Mouse (Mus musculus): ENCODE measurements around the gene Psmc3ip. TPM values are rescaled to one million over a fixed set of nuclear protein-coding genes. Genes with fewer than 3 reads are reported as not detected.
A peak's percentile ranks its signal among the peaks of the same experiment; 100 is the strongest.

Gene Psmc3ip
- polyA plus RNA-seq (2015; fragmentation: Nextera tagmentation; extraction: Ambion mirVana), result 15.2 and 15.4 TPM in 2 replicates

DNA sequence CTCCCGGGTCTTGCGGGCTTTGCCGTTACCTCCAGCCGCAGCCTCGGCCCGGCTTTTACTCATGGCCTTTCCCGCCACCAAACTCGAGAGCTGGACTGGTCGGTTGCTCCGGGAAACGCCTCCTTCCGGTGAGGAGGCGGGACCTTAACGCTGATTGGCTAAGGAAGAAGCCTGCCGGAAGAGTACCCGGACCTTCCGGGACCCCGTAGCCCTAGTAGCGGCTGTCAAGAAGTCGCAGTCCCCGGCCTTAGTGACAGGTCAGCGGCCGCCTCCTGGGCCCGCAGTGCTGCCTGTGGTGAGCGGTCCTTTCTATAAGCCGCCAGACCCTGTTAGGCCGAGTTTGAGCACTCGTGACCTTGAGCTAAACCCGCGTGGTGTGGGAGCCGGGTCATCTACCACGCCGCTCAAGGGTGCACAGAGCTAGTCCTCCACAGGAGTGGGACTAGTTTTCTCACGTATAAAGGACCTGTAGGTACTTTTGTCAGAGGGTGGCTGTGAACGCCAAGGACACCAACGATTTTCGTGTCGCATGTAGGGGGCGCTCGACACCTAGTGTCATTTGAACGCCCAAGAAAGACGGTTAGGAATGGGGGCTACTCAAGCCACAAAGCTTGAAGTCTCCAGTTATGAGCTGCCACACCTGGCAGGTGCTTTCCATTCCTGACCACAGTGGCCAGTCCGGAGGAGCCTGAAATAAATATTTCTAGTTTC, at the start of gene Psmc3ip:
Psmc3ip (minus strand) TSS at position 123 of the 711 bp plus-strand sequence.
- under 1% methylated on average over 43 of the region's 43 CpGs for whole genome bisulfite sequencing (ENCODE audit: insufficient replicate concordance)

DNA sequence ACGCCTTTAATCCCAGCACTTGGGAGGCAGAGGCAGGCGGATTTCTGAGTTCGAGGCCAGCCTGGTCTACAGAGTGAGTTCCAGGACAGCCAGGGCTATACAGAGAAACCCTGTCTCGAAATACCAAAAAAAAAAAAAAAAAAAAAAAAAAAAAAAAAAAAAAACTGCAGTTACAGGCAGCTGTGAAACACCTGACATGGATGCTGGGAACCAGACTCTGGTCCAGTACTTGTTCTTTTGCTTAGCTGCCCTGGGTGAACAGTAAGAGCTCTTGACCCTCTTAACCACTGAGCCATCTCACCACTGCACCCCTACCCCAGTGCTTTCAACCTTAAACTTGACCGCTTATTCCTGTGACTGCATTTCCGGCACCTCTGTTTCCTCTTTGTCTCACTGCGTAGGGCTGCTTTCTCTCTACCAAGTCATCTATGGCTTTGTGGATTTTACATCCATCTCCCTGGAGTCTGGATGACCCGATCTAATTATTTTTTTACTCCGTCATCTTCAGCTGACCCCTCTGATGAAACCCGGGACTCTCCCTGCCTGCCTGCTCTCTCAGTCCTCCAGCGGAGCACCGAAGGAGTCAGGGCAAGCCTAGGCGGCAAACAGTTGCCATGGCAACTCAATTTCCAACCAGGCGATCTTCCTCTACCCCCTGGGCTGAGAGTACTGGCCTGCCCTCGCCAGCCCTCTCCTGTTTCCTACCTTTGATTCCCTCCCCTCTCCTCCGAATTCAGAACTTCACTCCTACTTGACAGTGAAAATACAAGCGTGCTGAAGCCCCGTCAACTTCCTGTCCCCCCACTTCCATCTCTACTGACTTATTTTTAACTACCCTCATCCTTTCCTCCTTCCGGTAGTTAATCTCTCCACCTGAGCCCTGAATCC, 48.3 kb upstream of the Psmc3ip start:
- Histone ChIP-seq H3K9ac (no peak overlapping the region), H3K36me3 (replicated peaks) (no peaks in the 10 kb centered on the region), H3K4me2 (peak overlapping the region; percentile 48), H3K4me3 (replicated peaks) (peak overlapping the region; percentile 12), H3K27me3 (peaks cover 62% of the 10 kb centered on the region), H3K4me1 (replicated peaks) (peaks cover 7% of the 10 kb centered on the region; the same call in 1 of the 2 replicates), H3K27ac (replicated peaks) (no peak overlapping the region), H3K9me3 (replicated peaks) (no peaks in the 10 kb centered on the region)
- ATAC-seq (ENCODE audit: insufficient read depth), result no peak
- 13% methylated on average over 19 of the region's 19 CpGs for WGBS (ENCODE audit: insufficient replicate concordance)

More for the DNA sequence above, at the start of gene Psmc3ip:
- ATAC-seq (ENCODE audit: insufficient read depth), result peak; percentile 97
- H3K27ac ChIP-seq (replicated peaks), result peak within 1 kb of the TSS; percentile 96
- no peaks in the 10 kb centered on the region for H3K9me3 ChIP-seq (replicated peaks)
- peak within 1 kb of the TSS; percentile 97 for H3K4me2 ChIP-seq
- no peaks in the 10 kb centered on the region for H3K27me3 ChIP-seq
- H3K36me3 ChIP-seq (replicated peaks), result peaks cover 72% of the 10 kb centered on the region
- peak within 1 kb of the TSS; percentile 88 for H3K9ac ChIP-seq
- peak within 1 kb of the TSS; percentile 79 for H3K4me3 ChIP-seq (replicated peaks)
- peaks cover 28% of the 10 kb centered on the region for H3K4me1 ChIP-seq (replicated peaks)

DNA sequence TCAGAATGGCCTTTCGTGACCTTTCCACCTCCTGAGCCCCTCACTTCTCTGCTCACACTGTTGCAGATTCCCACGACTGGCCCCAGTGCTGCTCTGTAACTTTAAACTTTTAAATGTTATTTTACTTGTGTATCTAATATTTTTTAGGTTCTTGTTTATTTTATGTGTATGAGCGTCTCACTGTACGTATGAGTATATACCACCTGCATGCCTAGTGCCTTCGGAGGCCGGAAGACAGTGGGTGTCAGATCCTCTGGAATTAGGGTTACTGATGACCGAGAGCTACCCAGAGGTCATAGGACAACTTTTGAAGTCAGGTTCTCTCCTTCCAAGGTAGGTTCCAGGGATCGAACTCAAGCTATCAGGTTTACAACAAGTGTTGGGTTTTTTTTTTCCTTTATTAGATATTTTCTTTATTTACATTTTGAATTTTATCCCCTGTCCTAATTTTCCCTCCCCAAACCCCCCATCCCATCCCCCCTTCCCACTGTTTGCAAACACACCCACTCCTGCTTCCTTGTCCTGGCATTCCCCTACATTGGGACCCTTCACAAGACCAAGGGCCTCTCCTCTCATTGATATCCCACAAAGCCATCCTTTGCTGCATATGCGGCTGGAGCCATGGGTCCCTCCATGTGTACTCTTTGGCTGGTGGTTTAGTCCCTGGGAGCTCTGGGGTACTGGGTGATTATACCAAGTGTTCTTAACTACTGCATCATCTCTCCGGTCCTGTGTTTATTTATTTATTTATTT, 47.2 kb upstream of the Psmc3ip start:
- no peaks in the 10 kb centered on the region for H3K9me3 ChIP-seq (replicated peaks)
- 69% methylated on average over 10 of the region's 10 CpGs for WGBS (ENCODE audit: insufficient replicate concordance)
- no peak overlapping the region for H3K4me3 ChIP-seq (replicated peaks)
- no peak overlapping the region for H3K4me2 ChIP-seq
- ATAC-seq (ENCODE audit: insufficient read depth), result no peak
- no peaks in the 10 kb centered on the region for H3K36me3 ChIP-seq (replicated peaks)
- H3K4me1 ChIP-seq (replicated peaks), result peaks cover 7% of the 10 kb centered on the region; the same call in 1 of the 2 replicates
- no peak overlapping the region for H3K27ac ChIP-seq (replicated peaks)
- H3K9ac ChIP-seq, result no peak overlapping the region
- peaks cover 71% of the 10 kb centered on the region for H3K27me3 ChIP-seq

DNA sequence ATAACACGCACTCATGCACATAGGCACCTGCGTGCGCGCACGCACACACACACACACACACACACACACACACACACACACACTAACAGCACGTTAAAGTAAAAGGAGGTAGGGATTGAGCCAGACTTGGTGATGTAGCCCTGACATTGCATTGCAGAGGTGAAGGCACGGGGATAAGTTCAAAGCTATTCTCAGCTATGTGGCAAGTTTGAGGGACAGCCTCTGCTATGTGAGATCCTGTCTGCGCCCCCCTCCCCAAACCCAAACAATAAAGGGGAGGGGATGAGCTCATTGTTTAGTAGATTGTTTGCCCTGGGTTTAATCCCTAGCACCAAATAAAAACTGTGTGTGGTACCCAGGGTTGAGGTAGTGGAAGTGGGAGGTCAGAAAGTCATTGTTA, 45.9 kb upstream of the Psmc3ip start:
- H3K36me3 ChIP-seq (replicated peaks), result no peaks in the 10 kb centered on the region
- ATAC-seq (ENCODE audit: insufficient read depth), result no peak
- no peak overlapping the region for H3K4me3 ChIP-seq (replicated peaks)
- peaks cover 69% of the 10 kb centered on the region for H3K27me3 ChIP-seq
- H3K4me2 ChIP-seq, result no peak overlapping the region
- H3K4me1 ChIP-seq (replicated peaks), result peaks cover 7% of the 10 kb centered on the region; the same call in 1 of the 2 replicates
- no peaks in the 10 kb centered on the region for H3K9me3 ChIP-seq (replicated peaks)
- H3K9ac ChIP-seq, result no peak overlapping the region
- no peak overlapping the region for H3K27ac ChIP-seq (replicated peaks)
- 65% methylated on average over 8 of the region's 8 CpGs for WGBS (ENCODE audit: insufficient replicate concordance)

DNA sequence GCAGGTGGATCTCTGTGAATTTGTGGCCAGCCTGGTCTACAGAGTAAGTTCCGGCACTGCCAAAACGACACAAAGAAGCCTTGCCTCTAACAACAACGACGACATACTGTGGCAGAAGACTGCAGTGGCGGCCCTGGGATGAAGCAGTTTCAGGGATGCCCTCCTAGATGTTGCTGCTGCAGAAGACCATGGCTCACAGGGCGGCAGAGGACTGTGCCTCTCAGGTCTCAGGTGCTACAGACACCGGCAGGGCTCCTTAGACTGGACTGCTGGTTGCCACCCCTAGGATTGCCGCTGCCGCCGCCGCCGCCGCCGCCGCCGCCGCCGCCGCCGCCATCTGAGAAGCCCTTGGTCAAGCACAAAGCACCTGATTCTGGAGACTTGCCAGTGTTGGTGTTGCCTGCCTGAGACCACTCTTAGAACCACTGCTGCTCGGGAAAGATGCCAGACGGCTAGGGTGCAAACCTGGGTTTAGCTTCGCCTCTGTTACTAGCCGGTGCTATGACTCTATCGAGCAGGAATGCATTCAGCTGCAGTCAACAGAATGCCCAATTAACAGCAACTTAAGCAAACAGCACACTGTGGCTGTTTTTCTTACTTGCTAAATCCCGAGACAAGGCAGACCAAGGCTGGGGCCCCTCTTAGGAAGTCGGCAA, 45.1 kb upstream of the Psmc3ip start:
- no peak overlapping the region for H3K27ac ChIP-seq (replicated peaks)
- peak overlapping the region; percentile 47 for H3K4me2 ChIP-seq
- no peaks in the 10 kb centered on the region for H3K9me3 ChIP-seq (replicated peaks)
- H3K4me1 ChIP-seq (replicated peaks), result peaks cover 7% of the 10 kb centered on the region; the same call in 1 of the 2 replicates
- H3K27me3 ChIP-seq, result peaks cover 72% of the 10 kb centered on the region
- no peaks in the 10 kb centered on the region for H3K36me3 ChIP-seq (replicated peaks)
- H3K4me3 ChIP-seq (replicated peaks), result 0 out of 2 replicates have a peak overlapping the region, but pooled peaks have one; percentile 7
- H3K9ac ChIP-seq, result no peak overlapping the region
- WGBS (ENCODE audit: insufficient replicate concordance), result 46% methylated on average over 27 of the region's 27 CpGs
- no peak for ATAC-seq (ENCODE audit: insufficient read depth)

DNA sequence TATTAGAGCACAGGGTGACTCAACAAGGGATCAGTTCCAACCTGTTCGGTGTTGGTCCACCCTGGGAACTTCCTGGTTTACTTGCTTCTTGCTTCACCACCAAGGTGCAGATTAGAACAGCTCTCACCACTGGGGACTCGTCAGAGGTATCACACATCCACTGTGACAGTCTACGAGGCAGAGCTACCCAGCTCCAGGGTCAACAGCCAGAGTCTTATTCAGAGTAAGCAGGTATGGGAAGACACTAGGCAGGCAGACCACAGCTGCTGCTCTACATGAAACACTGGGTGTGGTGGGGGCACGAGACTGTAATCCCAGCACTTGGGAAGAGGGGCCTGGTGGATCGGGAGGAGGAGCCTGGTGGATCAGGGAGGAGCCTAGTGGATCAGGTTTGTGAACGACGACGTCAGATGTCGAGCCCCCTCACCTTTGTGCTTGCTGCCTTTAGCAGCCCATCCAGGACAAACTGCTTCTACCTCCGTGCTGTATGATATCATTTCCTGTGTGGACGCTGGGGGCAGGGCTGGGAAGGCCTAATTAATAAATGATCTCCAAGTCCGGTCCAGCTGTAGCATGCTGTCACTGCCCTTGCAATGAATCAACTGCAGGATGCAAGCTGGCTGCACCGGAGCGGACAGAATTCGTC, 43.4 kb upstream of the Psmc3ip start:
- peak overlapping the region; percentile 20; the same call in 1 of the 2 replicates for H3K4me2 ChIP-seq
- H3K9me3 ChIP-seq (replicated peaks), result no peaks in the 10 kb centered on the region
- 16% methylated on average over 15 of the region's 15 CpGs for WGBS (ENCODE audit: insufficient replicate concordance)
- H3K27ac ChIP-seq (replicated peaks), result no peak overlapping the region
- peaks cover 7% of the 10 kb centered on the region; the same call in 1 of the 2 replicates for H3K4me1 ChIP-seq (replicated peaks)
- no peak for ATAC-seq (ENCODE audit: insufficient read depth)
- H3K27me3 ChIP-seq, result peaks cover 64% of the 10 kb centered on the region
- H3K36me3 ChIP-seq (replicated peaks), result no peaks in the 10 kb centered on the region
- H3K9ac ChIP-seq, result no peak overlapping the region
- no peak overlapping the region for H3K4me3 ChIP-seq (replicated peaks)

DNA sequence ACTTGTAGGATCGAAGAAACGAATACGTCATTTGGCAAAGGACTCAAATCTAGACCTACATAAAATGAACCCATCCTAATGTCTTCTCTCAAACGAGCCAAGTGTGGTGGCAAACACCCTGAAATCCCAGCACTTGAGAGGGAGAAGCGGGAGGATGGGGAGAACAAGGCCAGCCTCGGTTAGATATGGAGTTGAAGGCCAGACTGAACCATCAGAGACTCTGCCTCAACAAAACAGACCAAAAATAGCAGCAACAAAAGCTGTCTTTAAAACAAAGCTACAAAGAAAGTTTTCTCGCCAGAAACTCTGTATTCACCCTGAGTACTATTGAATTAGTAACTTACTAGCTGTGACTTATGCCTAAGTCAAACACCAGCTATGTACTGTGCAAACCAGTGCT, 41.8 kb upstream of the Psmc3ip start:
- H3K9ac ChIP-seq, result no peak overlapping the region
- H3K27ac ChIP-seq (replicated peaks), result no peak overlapping the region
- H3K4me2 ChIP-seq, result no peak overlapping the region
- H3K4me1 ChIP-seq (replicated peaks), result peaks cover 7% of the 10 kb centered on the region; the same call in 1 of the 2 replicates
- peaks cover 50% of the 10 kb centered on the region for H3K27me3 ChIP-seq
- no peaks in the 10 kb centered on the region for H3K9me3 ChIP-seq (replicated peaks)
- whole genome bisulfite sequencing (ENCODE audit: insufficient replicate concordance), result 71% methylated on average over 7 of the region's 7 CpGs
- H3K36me3 ChIP-seq (replicated peaks), result no peaks in the 10 kb centered on the region
- ATAC-seq (ENCODE audit: insufficient read depth), result no peak
- no peak overlapping the region for H3K4me3 ChIP-seq (replicated peaks)

DNA sequence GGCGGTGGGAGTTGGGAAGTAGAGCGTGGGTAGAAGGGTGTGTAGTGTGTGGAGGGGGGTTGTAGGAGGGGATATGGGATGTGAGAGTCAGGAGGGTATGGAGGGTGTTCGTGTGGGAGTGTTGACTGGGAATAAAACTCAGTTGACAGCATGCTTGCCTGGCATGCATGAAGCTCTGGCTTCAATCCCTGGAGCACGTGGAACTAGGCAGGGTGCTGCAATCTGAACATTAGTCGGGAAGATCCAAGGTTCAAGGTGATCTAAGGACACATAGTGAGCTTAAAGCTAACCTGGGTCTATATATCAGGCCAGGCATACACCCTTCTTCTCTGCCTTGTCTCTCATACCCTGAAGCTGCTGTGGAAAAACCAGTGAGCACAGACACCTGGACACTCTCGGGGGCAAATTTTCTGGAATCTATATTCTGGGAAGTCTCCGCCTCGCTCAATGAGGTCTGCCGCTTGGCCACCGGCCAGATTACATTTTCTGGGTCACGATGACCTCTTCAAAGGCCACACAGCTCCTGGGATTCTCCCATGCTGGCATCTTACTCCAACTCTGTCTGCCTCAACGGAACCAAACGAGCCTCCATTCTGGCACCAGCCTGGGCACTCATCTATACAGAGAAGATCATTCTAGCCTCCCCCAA, 39.1 kb upstream of the Psmc3ip start:
- peaks cover 14% of the 10 kb centered on the region for H3K4me1 ChIP-seq (replicated peaks)
- no peak overlapping the region for H3K4me2 ChIP-seq
- no peaks in the 10 kb centered on the region for H3K9me3 ChIP-seq (replicated peaks)
- peaks cover 23% of the 10 kb centered on the region for H3K27me3 ChIP-seq
- no peak overlapping the region for H3K4me3 ChIP-seq (replicated peaks)
- H3K9ac ChIP-seq, result no peak overlapping the region
- no peaks in the 10 kb centered on the region for H3K36me3 ChIP-seq (replicated peaks)
- no peak overlapping the region for H3K27ac ChIP-seq (replicated peaks)
- ATAC-seq (ENCODE audit: insufficient read depth), result peak; percentile 31; the same call in 1 of the 2 replicates
- WGBS (ENCODE audit: insufficient replicate concordance), result 66% methylated on average over 13 of the region's 13 CpGs

DNA sequence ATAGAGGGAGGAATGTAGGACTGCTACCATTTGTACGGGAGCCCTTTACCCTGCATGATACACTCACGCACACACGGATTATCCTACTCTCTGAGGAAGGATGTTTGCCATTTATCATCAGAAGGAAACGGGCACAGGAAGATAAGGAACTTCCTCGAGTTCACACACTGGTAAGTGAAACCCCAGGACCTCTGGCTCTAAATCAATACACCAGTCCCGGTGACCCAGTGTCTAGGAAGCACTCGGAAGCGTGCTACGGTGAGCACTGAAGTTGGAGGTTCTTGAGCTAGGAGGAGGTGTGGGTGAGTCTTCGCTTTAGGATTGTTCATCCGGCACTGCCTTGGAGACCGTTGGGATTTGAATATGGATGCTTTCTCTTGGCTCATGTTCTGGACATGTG, 37.8 kb upstream of the Psmc3ip start:
- peaks cover 10% of the 10 kb centered on the region for H3K4me1 ChIP-seq (replicated peaks)
- no peak overlapping the region for H3K9ac ChIP-seq
- H3K9me3 ChIP-seq (replicated peaks), result no peaks in the 10 kb centered on the region
- peaks cover 12% of the 10 kb centered on the region for H3K27me3 ChIP-seq
- no peak overlapping the region for H3K4me2 ChIP-seq
- H3K36me3 ChIP-seq (replicated peaks), result no peaks in the 10 kb centered on the region
- no peak overlapping the region for H3K4me3 ChIP-seq (replicated peaks)
- 18% methylated on average over 12 of the region's 12 CpGs for WGBS (ENCODE audit: insufficient replicate concordance)
- H3K27ac ChIP-seq (replicated peaks), result no peak overlapping the region
- no peak for ATAC-seq (ENCODE audit: insufficient read depth)

Measured in liver, embryonic 15.5 days (tissue).